16 mouse cellular contexts compared by ENCODE assay signal in the genomic region with DNA sequence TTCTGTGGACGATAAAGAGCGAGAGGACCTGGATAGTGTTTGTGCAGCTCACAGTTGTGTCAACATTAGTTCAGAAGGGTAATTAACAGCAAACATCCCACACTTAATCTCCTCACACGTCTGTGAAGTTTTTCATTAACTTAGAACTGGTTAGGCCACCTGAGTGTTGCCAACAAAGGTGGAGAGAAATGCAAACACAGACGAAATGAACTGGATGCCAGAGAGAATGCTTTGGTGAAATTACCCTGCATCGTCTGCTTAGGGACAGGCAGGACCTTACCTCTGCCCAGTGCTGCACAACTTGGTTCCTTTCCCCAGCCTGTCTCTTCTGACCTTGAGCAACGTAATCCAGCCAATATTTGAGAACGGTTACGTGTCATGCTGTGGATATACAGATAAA. TPM values are rescaled to one million over a fixed set of nuclear protein-coding genes. Genes with fewer than 3 reads are reported as not detected.
A peak's percentile ranks its signal among the peaks of the same experiment; 100 is the strongest.
DNase-seq lines count a peak whose midpoint lies in the region; ATAC-seq and TF ChIP-seq lines count a peak whose summit lies in the region.
"Had no signal": no experiment of that assay in that cellular context is flagged by ENCODE, and none has a peak within 500 bp of the region (broad histone marks: within the 10 kb centered on the region; RNA-seq: fewer than 3 reads in every experiment).

No protein-coding gene starts in this region.

- no peak overlapping the region for H3K9ac ChIP-seq in intestine, embryonic 14.5 days (ENCODE audit: low read length)
- no peak overlapping the region for H3K9ac ChIP-seq in heart, embryonic 11.5 days (ENCODE audit: low read depth, low read length)

- H3K9me3 ChIP-seq in intestine, embryonic 14.5 days (ENCODE audit: control insufficient read depth, low read length): no peaks in the 10 kb centered on the region
- H3K9me3 ChIP-seq in heart, embryonic 11.5 days (replicated peaks; ENCODE audit: control insufficient read depth, low read length): no peaks in the 10 kb centered on the region
- H3K9me3 ChIP-seq: megakaryocyte, embryonic 14.5 days had no signal

- no peaks in the 10 kb centered on the region for H3K36me3 ChIP-seq in kidney, adult 2 months (ENCODE audit: control insufficient read depth, insufficient read depth, low read length)
- peaks cover 5% of the 10 kb centered on the region; the same call in 1 of the 2 replicates for H3K36me3 ChIP-seq in intestine, embryonic 14.5 days (ENCODE audit: control insufficient read depth, insufficient read depth, low read length)
- H3K36me3 ChIP-seq in heart, embryonic 11.5 days (ENCODE audit: control insufficient read depth, insufficient read depth, low read length): no peaks in the 10 kb centered on the region

- peaks cover 13% of the 10 kb centered on the region for H3K4me1 ChIP-seq in kidney, adult 2 months (ENCODE audit: control insufficient read depth, insufficient read depth, low read length)
- H3K4me1 ChIP-seq in intestine, embryonic 14.5 days (replicated peaks; ENCODE audit: control insufficient read depth, insufficient read depth, low read length): peaks cover 1% of the 10 kb centered on the region; the same call in 1 of the 2 replicates
- H3K4me1 ChIP-seq in heart, embryonic 11.5 days (ENCODE audit: control insufficient read depth, insufficient read depth, low read length): peaks cover 7% of the 10 kb centered on the region; the same call in 1 of the 2 replicates

- DNase-seq in kidney, adult 2 months: peak; percentile 80
- DNase-seq in kidney, postnatal 4 days: no peak
- no peak for DNase-seq in intestine, embryonic 14.5 days (ENCODE audit: low spot score)
- peak; percentile 35 to 65 for DNase-seq in kidney, postnatal 36 days
- peak; percentile 62 for DNase-seq in lung, postnatal 25 days (ENCODE audit: low spot score)
- DNase-seq in right cerebral cortex, postnatal 14 days: no peak
- no peak for DNase-seq in gastrocnemius, postnatal 36 days
- DNase-seq: gastrocnemius, postnatal 25 days; heart, postnatal 10 days had no signal

- WGBS in kidney, adult 2 months: 17% methylated on average over 8 of the region's 8 CpGs
- 45% methylated on average over 8 of the region's 8 CpGs for WGBS in intestine, embryonic 14.5 days
- WGBS in heart, embryonic 11.5 days (ENCODE audit: insufficient replicate concordance): 64% methylated on average over 8 of the region's 8 CpGs

- no peak overlapping the region for H3K4me2 ChIP-seq in intestine, embryonic 14.5 days (ENCODE audit: low read length)
- no peak overlapping the region for H3K4me2 ChIP-seq in heart, embryonic 11.5 days

- no peak for TF ChIP-seq POLR2A in kidney, adult 2 months (IDR thresholded peaks at IDR 0.05; ENCODE audit: low read depth, low read length)

- intact Hi-C loops in gastrocnemius, postnatal 36 days (cut with DNase I): no loop called here

- no peaks in the 10 kb centered on the region for H3K27me3 ChIP-seq in kidney, adult 2 months (replicated peaks; ENCODE audit: control insufficient read depth, insufficient read depth, low read length)
- H3K27me3 ChIP-seq in intestine, embryonic 14.5 days (replicated peaks; ENCODE audit: control insufficient read depth, insufficient read depth, low read length): peaks cover 21% of the 10 kb centered on the region
- H3K27me3 ChIP-seq in heart, embryonic 11.5 days (ENCODE audit: control insufficient read depth, insufficient read depth, low read length): peaks cover 18% of the 10 kb centered on the region

- no peak overlapping the region for H3K4me3 ChIP-seq in kidney, adult 2 months (ENCODE audit: insufficient read depth, low read depth, low read length)
- no peak overlapping the region for H3K4me3 ChIP-seq in intestine, embryonic 14.5 days (ENCODE audit: low read depth, low read length)
- no peak overlapping the region for H3K4me3 ChIP-seq in heart, embryonic 11.5 days (ENCODE audit: low read depth, low read length)
- H3K4me3 ChIP-seq: erythroblast, embryonic 14.5 days; megakaryocyte, embryonic 14.5 days; myocyte had no signal

- 0 out of 2 replicates have a peak, but pooled peaks have one; percentile 41 for ATAC-seq in intestine, embryonic 14.5 days (replicated peaks; ENCODE audit: low FRiP score, low TSS enrichment, low read depth)
- no peak for ATAC-seq in heart, embryonic 11.5 days (replicated peaks; ENCODE audit: insufficient number of reproducible peaks, low FRiP score, low TSS enrichment)

- no peak for TF ChIP-seq CTCF in kidney, adult 2 months (conservative IDR thresholded peaks at IDR 0.05; ENCODE audit: insufficient read depth, insufficient read length, low read depth, low read length)

- peak overlapping the region; percentile 71 for H3K27ac ChIP-seq in kidney, adult 2 months (ENCODE audit: insufficient read depth, low read depth, low read length)
- H3K27ac ChIP-seq in intestine, embryonic 14.5 days (ENCODE audit: low read depth): no peak overlapping the region
- H3K27ac ChIP-seq in heart, embryonic 11.5 days (ENCODE audit: low read depth, low read length): no peak overlapping the region

RNA-seq across cellular contexts. Expression of a gene that starts 6.1 kb away (rescaled TPM):
- 0.06 and 0.08 TPM in 2 replicates for polyA plus RNA-seq in kidney, adult 2 months (2012; rRNA removed)
- polyA plus RNA-seq in intestine, embryonic 14.5 days (2014; fragmentation: Nextera tagmentation; extraction: Ambion mirVana): 0.32 TPM in 1 of 2 replicates, not detected in the other
- 0.84 and 0.89 TPM in 2 replicates for polyA plus RNA-seq in heart, embryonic 11.5 days (2014; fragmentation: Nextera tagmentation; extraction: Ambion mirVana)
- total RNA-seq in gastrocnemius, postnatal 36 days (2021): not detected
- total RNA-seq: common myeloid progenitor, adult 5-6 weeks; gastrocnemius, postnatal 25 days; MEL had no signal
- polyA plus RNA-seq: erythroblast, embryonic 14.5 days; limb, embryonic 11.5 days; myocyte had no signal

RNA-seq across cellular contexts. Expression of a gene that starts 44.7 kb away (rescaled TPM):
- polyA plus RNA-seq in kidney, adult 2 months (2012; rRNA removed): 21.1 and 31.4 TPM in 2 replicates
- polyA plus RNA-seq in intestine, embryonic 14.5 days (2014; fragmentation: Nextera tagmentation; extraction: Ambion mirVana): 37.5 and 39.9 TPM in 2 replicates
- polyA plus RNA-seq in heart, embryonic 11.5 days (2014; fragmentation: Nextera tagmentation; extraction: Ambion mirVana): 25.7 and 26.3 TPM in 2 replicates
- total RNA-seq in gastrocnemius, postnatal 36 days (2021): 10 to 100 TPM; 16.9 to 18.7 TPM

Comparison
In these comparisons a context has a peak if more than half of its experiments do, and no peak if none do; other contexts are left out.
1. DNase-seq: peak in kidney, adult 2 months (single experiment), kidney, postnatal 36 days (2 of 2) and lung, postnatal 25 days (single experiment); none in kidney, postnatal 4 days (0 of 2), intestine, embryonic 14.5 days (single experiment), right cerebral cortex, postnatal 14 days (single experiment) and gastrocnemius, postnatal 36 days (0 of 2).